Mouse (Mus musculus) central nervous system, embryonic 14 days (tissue): Measurements from ENCODE around the gene Gm15293. TPM values are rescaled to one million over a fixed set of nuclear protein-coding genes. Genes with fewer than 3 reads are reported as not detected.

Experiments
- polyA plus RNA-seq: library from polyadenylated mRNA; depleted of rRNA; stranded (reverse); fragments of >200 nt; gene quantifications from 2 replicates; pipeline ENCODE4 v1.2.3, GENCODE M21; 2012; rRNA removed

Gm15293 gene
- not detected in 2 replicates for polyA plus RNA-seq

GRCm38 (mm10) chr8:21201261-21201660 is at the start of gene Gm15293:
TSS of gene Gm15293 (plus strand) at chr8:21201561.

GRCm38 (mm10) chr8:21161977-21162376 is 39.4 kb upstream of the Gm15293 start, which contains the start of gene Defa22:
TSS of gene Defa22 (plus strand) at chr8:21162277.

GRCm38 (mm10) chr8:21191314-21191713 is 10.0 kb upstream of the Gm15293 start, which contains the start of gene Defa31:
TSS of gene Defa31 (plus strand) at chr8:21191614.

Other genes with a start within 250 kb of the Gm15293 start
- gene Defa21, start 176.0 kb upstream of the Gm15293 start, polyA plus RNA-seq = not detected in 2 replicates
- gene Defa23, start 146.5 kb upstream of the Gm15293 start, polyA plus RNA-seq = not detected in 2 replicates
- gene Defa35, start 136.5 kb upstream of the Gm15293 start, polyA plus RNA-seq = not detected in 2 replicates
- gene Defa25, start 117.1 kb upstream of the Gm15293 start, polyA plus RNA-seq = not detected in 2 replicates
- not detected in 2 replicates for gene Gm14851, start 105.5 kb upstream of the Gm15293 start, polyA plus RNA-seq
- gene Defa30, start 66.9 kb upstream of the Gm15293 start, polyA plus RNA-seq = 0.29 TPM in 1 of 2 replicates, not detected in the other
- gene Defa22, start 39.3 kb upstream of the Gm15293 start, polyA plus RNA-seq = not detected in 2 replicates
- not detected in 2 replicates for gene Defa31, start 9.9 kb upstream of the Gm15293 start, polyA plus RNA-seq
- gene Gm15292, start 48.2 kb downstream of the Gm15293 start, polyA plus RNA-seq = not detected in 2 replicates
- gene Defa27, start 114.0 kb downstream of the Gm15293 start, polyA plus RNA-seq = not detected in 2 replicates
- gene Defa29, start 125.5 kb downstream of the Gm15293 start, polyA plus RNA-seq = not detected in 2 replicates
- not detected in 2 replicates for gene Defa2, start 177.0 kb downstream of the Gm15293 start, polyA plus RNA-seq
- gene Defa33, start 190.2 kb downstream of the Gm15293 start, polyA plus RNA-seq = not detected in 2 replicates
- not detected in 2 replicates for gene Defa36, start 225.8 kb downstream of the Gm15293 start, polyA plus RNA-seq